Mouse (Mus musculus) WW6 (cell line): Measurements from ENCODE around the gene Gm30191.
A peak's percentile ranks its signal among the peaks of the same experiment; 100 is the strongest.
"Not testable (repeated sequence)": the region's sequence is repeated elsewhere in the genome, so short reads cannot be mapped to it uniquely, and the experiment has no call there.

Experiments used
- DNase-seq: peaks from one replicate; pipeline ENCODE4 v3.0.0-alpha.2; 2013; ENCODE audit warnings: low read depth, low spot score

Gm30191 gene

GRCm38 (mm10) chr4:134286226-134287167 is 39.8 kb downstream of the Gm30191 start:
- no peak for DNase-seq

- peak; percentile 69 for DNase-seq
These were observed 40.4 kb downstream of the Gm30191 start for GRCm38 (mm10) chr4:134287168-134287564.

DNA sequence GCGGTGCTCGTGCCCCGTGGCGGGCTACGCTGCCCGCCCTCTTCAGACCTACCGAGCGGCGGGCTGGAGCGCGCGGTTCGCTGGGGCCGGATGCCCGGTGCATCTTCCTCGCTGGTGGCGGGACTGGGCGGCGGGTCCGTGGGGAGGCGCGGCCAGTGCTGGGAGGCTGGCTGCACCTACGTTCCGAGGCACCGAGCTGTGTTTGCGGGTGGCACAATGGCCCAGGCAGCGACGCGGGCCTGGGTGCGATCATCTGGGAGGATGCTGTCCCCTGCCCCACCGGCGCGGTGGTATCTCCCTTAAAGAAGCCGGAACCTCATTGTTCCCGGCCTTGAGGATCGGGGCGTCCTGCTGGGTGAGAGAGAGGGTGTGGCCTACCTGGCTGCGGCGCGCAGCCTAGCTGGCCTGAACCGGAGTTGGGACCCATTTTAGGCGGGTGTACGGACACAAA is 40.9 kb downstream of the Gm30191 start, which contains the start of gene Pdik1l:
TSS of gene Pdik1l (minus strand) at position 321 of the 451 bp plus-strand sequence.
- DNase-seq, result peak; percentile 87

DNA sequence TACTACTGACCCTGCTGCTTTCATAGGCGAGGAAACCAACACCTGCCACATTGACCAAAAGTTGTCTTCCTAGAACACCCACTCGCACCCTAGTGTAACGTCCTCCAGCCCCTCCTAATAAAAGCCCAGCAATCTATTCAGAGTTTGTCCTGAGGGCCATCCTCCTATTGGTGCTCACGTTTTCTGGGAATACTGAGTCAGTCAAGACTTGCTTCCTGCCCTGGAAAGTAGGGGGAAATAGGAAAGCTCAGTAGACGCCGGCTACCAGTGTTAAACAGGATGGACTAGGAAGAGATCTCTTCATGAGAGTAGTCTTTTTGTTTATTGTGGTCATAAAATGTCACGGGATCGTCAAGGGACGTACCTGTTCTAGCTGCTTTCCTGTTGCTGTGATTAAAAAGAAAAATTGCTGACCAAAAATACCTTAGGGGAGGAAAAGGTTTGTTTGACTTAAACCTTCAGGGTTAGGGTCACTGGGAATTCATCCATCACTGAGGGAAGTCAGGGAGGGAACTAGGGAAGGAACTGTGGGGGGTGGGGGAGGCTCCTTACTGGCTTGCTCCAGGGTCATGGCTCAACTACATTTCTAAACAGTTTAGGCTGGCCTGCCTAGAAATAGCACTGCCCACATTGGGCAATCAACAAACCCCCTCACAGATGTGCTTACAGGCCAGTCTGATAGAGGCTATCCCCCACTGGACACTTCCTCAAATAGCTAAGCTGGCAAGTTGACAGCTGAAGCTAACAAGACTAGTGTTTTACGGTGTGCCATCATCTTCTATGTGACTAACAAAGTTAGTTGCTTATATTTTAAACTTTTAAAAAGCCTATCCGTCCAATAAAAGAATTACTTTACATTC is 41.9 kb downstream of the Gm30191 start:
- no peak for DNase-seq

DNA sequence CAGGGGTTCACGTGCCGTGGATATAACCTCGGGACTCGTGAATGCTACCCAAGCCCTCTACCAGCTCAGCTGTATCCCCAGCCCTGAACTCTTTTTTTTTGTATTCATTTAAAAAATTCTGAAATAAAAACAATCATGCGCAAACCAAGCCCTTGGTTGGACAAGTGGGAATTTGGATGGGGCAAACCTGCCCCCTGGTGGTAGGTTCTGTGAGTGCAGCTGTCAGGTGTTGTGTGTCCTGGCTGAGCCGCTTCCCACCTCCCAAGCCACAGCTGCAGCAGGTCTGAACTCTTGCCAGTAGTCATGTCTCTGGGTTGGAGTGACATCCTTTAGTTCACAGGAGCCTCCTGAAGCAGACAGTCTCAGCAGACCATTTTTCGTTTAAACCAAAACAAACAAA is 45.3 kb downstream of the Gm30191 start:
- peak; percentile 42 for DNase-seq

DNA sequence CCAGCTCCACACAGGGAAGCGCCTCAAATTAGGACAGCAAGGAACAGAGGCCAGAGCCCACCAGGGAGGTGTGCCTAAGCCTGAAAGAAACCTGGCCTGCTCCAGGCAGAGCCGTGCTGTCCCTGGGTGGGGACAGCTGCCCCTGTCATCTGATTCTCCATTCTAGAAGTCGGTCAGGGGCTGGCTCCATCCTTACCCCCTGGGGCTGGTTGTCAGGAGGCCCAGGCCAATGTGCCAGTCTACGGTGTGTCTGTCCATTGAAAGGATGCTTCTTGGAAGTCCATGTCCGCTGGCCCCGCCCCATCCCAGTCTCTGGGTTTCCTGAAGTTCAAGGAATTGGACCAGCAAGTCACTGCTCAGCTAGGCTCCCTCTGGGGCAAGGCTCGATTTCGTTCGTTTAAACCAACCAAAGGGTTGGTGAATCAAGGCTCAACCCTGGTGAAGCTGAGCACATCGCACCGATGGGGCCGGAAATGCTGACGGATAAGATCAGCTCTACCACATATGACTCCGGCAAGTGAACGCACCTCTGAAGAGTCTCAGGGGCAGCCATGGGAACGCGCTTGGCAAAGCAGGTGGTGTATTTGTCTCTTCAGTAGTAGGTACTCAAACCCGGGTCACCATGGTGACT is 46.4 kb downstream of the Gm30191 start:
- DNase-seq, result no peak

GRCm38 (mm10) chr4:134293692-134294163 is 47.0 kb downstream of the Gm30191 start:
- DNase-seq, result no peak

GRCm38 (mm10) chr4:134296096-134296495 is 49.4 kb downstream of the Gm30191 start:
- not testable (repeated sequence) for DNase-seq

GRCm38 (mm10) chr4:134296523-134296922 is 49.8 kb downstream of the Gm30191 start:
- DNase-seq, result no peak

- DNase-seq, result no peak
These were observed 50.6 kb downstream of the Gm30191 start for GRCm38 (mm10) chr4:134297369-134297768.

- DNase-seq, result no peak
These were observed 52.1 kb downstream of the Gm30191 start for GRCm38 (mm10) chr4:134298626-134299497.

DNA sequence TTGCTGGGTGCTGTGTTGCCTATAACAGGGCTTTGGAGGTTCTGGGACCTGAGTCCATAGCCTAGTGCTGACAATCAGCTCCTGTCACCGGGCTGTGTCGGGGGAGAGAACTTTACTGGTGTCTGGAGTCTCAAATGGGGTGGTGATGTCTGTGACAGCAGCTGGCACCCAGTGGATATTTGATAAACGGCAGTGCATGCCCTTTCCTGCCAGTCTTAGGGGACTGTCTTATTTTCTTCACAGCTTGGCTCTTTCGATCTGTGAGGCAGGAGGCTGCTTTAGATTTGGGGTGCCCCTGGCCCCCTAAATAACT is 52.7 kb downstream of the Gm30191 start:
- no peak for DNase-seq
